Mouse (Mus musculus) stomach, postnatal 0 days (tissue): ENCODE measurements at regions not wholly inside any gene's neighbourhood (a gene's known extent, or its start where the extent isn't known, plus 50 kb on each side); places are given as distances from the start of the nearest gene placed in this dataset.

Source experiments
- ATAC-seq: fragments of 200-750 bp; cut with Nextera tagmentation; 2 replicates; pipeline ENCODE4 v1.8.0; 2017; ENCODE audit not compliant: low FRiP score, low TSS enrichment
- DNase-seq: peaks from one replicate; pipeline ENCODE4 v3.0.0-alpha.2; 2016; ENCODE audit warnings: low spot score
- H3K27ac ChIP-seq: fragments of 300-500 bp; sonication (generic); replicated peaks from 2 replicates; pipeline ENCODE4 v1.5.1; 2014; ENCODE audit warnings: mild to moderate bottlenecking, control low read depth
- H3K27me3 ChIP-seq: fragments of 300-500 bp; sonication (generic); 2 replicates; pipeline ENCODE4 v1.6.1; 2014; ENCODE audit warnings: low read length; ENCODE audit not compliant: control insufficient read depth, insufficient read depth
- H3K36me3 ChIP-seq: fragments of 300-500 bp; sonication (generic); 2 replicates; pipeline ENCODE4 v1.6.1; 2014; ENCODE audit warnings: low read length, mixed read lengths; ENCODE audit not compliant: control insufficient read depth, insufficient read depth
- H3K4me1 ChIP-seq: fragments of 300-500 bp; sonication (generic); replicated peaks from 2 replicates; pipeline ENCODE4 v1.6.1; 2014; ENCODE audit warnings: antibody characterized with exemption; ENCODE audit not compliant: control insufficient read depth, insufficient read depth
- H3K4me2 ChIP-seq: fragments of 300-500 bp; sonication (generic); replicated peaks from 2 replicates; pipeline ENCODE4 v1.6.1; 2014; ENCODE audit warnings: low read depth, mild to moderate bottlenecking, control low read depth, moderate library complexity
- H3K4me3 ChIP-seq: fragments of 300-500 bp; sonication (generic); 2 replicates; pipeline ENCODE4 v1.5.1; 2014; ENCODE audit warnings: low read depth, low read length, control low read depth
- H3K9ac ChIP-seq: fragments of 300-500 bp; sonication (generic); 2 replicates; pipeline ENCODE4 v1.6.1; 2014; ENCODE audit warnings: mild to moderate bottlenecking, low read length, control low read depth, mixed read lengths
- H3K9me3 ChIP-seq: fragments of 300-500 bp; sonication (generic); 2 replicates; pipeline ENCODE4 v1.6.1; 2016; ENCODE audit warnings: low read length; ENCODE audit not compliant: control insufficient read depth
- CTCF ChIP-seq: IDR thresholded peaks from 2 replicates; pipeline ENCODE4 v1.5.1; 2016; ENCODE audit warnings: antibody characterized with exemption, low read depth, mild to moderate bottlenecking, moderate library complexity
- EP300 ChIP-seq: optimal IDR thresholded peaks from 2 replicates; pipeline ENCODE3; 2016; ENCODE audit warnings: antibody characterized with exemption
- WGBS: fragments of 180-500 bp; shearing (Covaris S2); extraction: QIAGEN DNeasy Blood & Tissue Kit; methylation state at CpG from one replicate; pipeline ENCODE4 v1.1.7; 2014; 5-methylcytosine and 5-hydroxymethylcytosine counted together

- no peak overlapping the region for H3K4me2 ChIP-seq
- WGBS: 87% methylated on average over 6 of the region's 6 CpGs
- no peaks in the 10 kb centered on the region for H3K9me3 ChIP-seq
- H3K4me1 ChIP-seq: no peaks in the 10 kb centered on the region
- no peaks in the 10 kb centered on the region for H3K36me3 ChIP-seq
- ATAC-seq (no peak), DNase-seq (no peak)
- no peaks in the 10 kb centered on the region for H3K27me3 ChIP-seq
- TF ChIP-seq CTCF (no peak), EP300 (no peak)
- no peak overlapping the region for H3K27ac ChIP-seq
- H3K9ac ChIP-seq: no peak overlapping the region
- H3K4me3 ChIP-seq: no peak overlapping the region
These were observed 80.9 kb downstream of the Tmem212 start for GRCm38 (mm10) chr3:27815201-27815695.

GRCm38 (mm10) chr3:27804271-27804670 lies 91.9 kb downstream of the Tmem212 start:
- Histone ChIP-seq H3K9ac (no peak overlapping the region), H3K27me3 (no peaks in the 10 kb centered on the region), H3K4me2 (no peak overlapping the region), H3K27ac (no peak overlapping the region), H3K4me1 (no peaks in the 10 kb centered on the region), H3K9me3 (no peaks in the 10 kb centered on the region), H3K4me3 (no peak overlapping the region), H3K36me3 (no peaks in the 10 kb centered on the region)
- no peak for DNase-seq
- TF ChIP-seq CTCF: no peak
- no peak for TF ChIP-seq EP300
- no peak for ATAC-seq
- 52% methylated on average over 5 of the region's 5 CpGs for WGBS

GRCm38 (mm10) chr3:27791633-27791951 lies 80.5 kb upstream of the Fndc3b start:
- DNase-seq: no peak
- no peak for ATAC-seq

GRCm38 (mm10) chr3:27790932-27791632 lies 80.0 kb upstream of the Fndc3b start:
- no peak overlapping the region for H3K9ac ChIP-seq
- no peaks in the 10 kb centered on the region for H3K4me1 ChIP-seq
- 84% methylated on average over 13 of the region's 13 CpGs for WGBS
- no peak overlapping the region for H3K27ac ChIP-seq
- no peak overlapping the region for H3K4me3 ChIP-seq
- no peaks in the 10 kb centered on the region for H3K9me3 ChIP-seq
- H3K4me2 ChIP-seq: no peak overlapping the region
- ATAC-seq: no peak
- TF ChIP-seq EP300 (no peak), CTCF (no peak)
- DNase-seq: no peak
- no peaks in the 10 kb centered on the region for H3K36me3 ChIP-seq
- no peaks in the 10 kb centered on the region; the same call in 1 of the 2 replicates for H3K27me3 ChIP-seq

More at GRCm38 (mm10) chr3:27791633-27791951, 80.5 kb upstream of the Fndc3b start:
- no peak overlapping the region for H3K4me3 ChIP-seq
- 44% methylated on average over 3 of the region's 3 CpGs for WGBS
- H3K4me1 ChIP-seq: no peaks in the 10 kb centered on the region
- no peak overlapping the region for H3K4me2 ChIP-seq
- H3K9ac ChIP-seq: no peak overlapping the region
- no peaks in the 10 kb centered on the region for H3K9me3 ChIP-seq
- no peaks in the 10 kb centered on the region for H3K36me3 ChIP-seq
- no peak overlapping the region for H3K27ac ChIP-seq
- no peak for TF ChIP-seq EP300
- no peak for TF ChIP-seq CTCF
- no peaks in the 10 kb centered on the region; the same call in 1 of the 2 replicates for H3K27me3 ChIP-seq

GRCm38 (mm10) chr3:27783926-27784325 lies 72.8 kb upstream of the Fndc3b start:
- no peaks in the 10 kb centered on the region for H3K9me3 ChIP-seq
- no peaks in the 10 kb centered on the region for H3K27me3 ChIP-seq
- no peak overlapping the region for H3K27ac ChIP-seq
- no peak overlapping the region for H3K4me2 ChIP-seq
- H3K4me3 ChIP-seq: no peak overlapping the region
- ATAC-seq (no peak), DNase-seq (no peak)
- H3K9ac ChIP-seq: no peak overlapping the region
- WGBS: 68% methylated on average over 2 of the region's 2 CpGs
- H3K36me3 ChIP-seq: no peaks in the 10 kb centered on the region
- H3K4me1 ChIP-seq: no peaks in the 10 kb centered on the region
- TF ChIP-seq EP300: no peak
- no peak for TF ChIP-seq CTCF

- Histone ChIP-seq H3K27me3 (no peaks in the 10 kb centered on the region), H3K9me3 (no peaks in the 10 kb centered on the region), H3K9ac (no peak overlapping the region), H3K27ac (no peak overlapping the region), H3K36me3 (no peaks in the 10 kb centered on the region), H3K4me2 (no peak overlapping the region), H3K4me1 (no peaks in the 10 kb centered on the region), H3K4me3 (no peak overlapping the region)
- 78% methylated on average over 4 of the region's 4 CpGs for WGBS
- DNase-seq (no peak), ATAC-seq (no peak)
- TF ChIP-seq CTCF (no peak), EP300 (no peak)
These were observed 72.4 kb upstream of the Fndc3b start for GRCm38 (mm10) chr3:27783476-27783875.
